Mouse (Mus musculus) midbrain, postnatal 0 days (tissue): ENCODE measurements around the gene Grk4. TPM values are rescaled to one million over a fixed set of nuclear protein-coding genes. Genes with fewer than 3 reads are reported as not detected.

Experiments used
- ATAC-seq: fragments of 200-750 bp; cut with Nextera tagmentation; 2 replicates; pipeline ENCODE4 v1.8.0; 2017; ENCODE audit warnings: moderate number of reproducible peaks, mild to moderate bottlenecking, moderate TSS enrichment, moderate library complexity; ENCODE audit not compliant: low FRiP score
- DNase-seq: peaks from one replicate; pipeline ENCODE4 v3.0.0-alpha.2; 2015; ENCODE audit warnings: low spot score
- H3K27ac ChIP-seq: fragments of 300-500 bp; sonication (generic); 2 replicates; pipeline ENCODE4 v1.5.1; 2014; ENCODE audit warnings: low read depth, mild to moderate bottlenecking, low read length, mixed read lengths
- H3K27me3 ChIP-seq: fragments of 300-500 bp; sonication (generic); 2 replicates; pipeline ENCODE4 v1.6.1; 2014; ENCODE audit warnings: low read length, control low read depth, mixed read lengths; ENCODE audit not compliant: insufficient read depth
- H3K36me3 ChIP-seq: fragments of 300-500 bp; sonication (generic); 2 replicates; pipeline ENCODE4 v1.6.1; 2014; ENCODE audit warnings: low read length, control low read depth, mixed read lengths; ENCODE audit not compliant: insufficient read depth
- H3K4me1 ChIP-seq: fragments of 300-500 bp; sonication (generic); 2 replicates; pipeline ENCODE4 v1.6.1; 2014; ENCODE audit warnings: mild to moderate bottlenecking, control low read depth, antibody characterized with exemption, low read length, mixed read lengths; ENCODE audit not compliant: insufficient read depth
- H3K4me2 ChIP-seq: fragments of 300-500 bp; sonication (generic); 2 replicates; pipeline ENCODE4 v1.6.1; 2014; ENCODE audit warnings: low read depth, mild to moderate bottlenecking, low read length, mixed read lengths; ENCODE audit not compliant: poor library complexity, severe bottlenecking
- H3K4me3 ChIP-seq: fragments of 300-500 bp; sonication (generic); 2 replicates; pipeline ENCODE4 v1.5.1; 2014; ENCODE audit warnings: low read depth, mild to moderate bottlenecking, low read length, moderate library complexity
- H3K9ac ChIP-seq: fragments of 300-500 bp; sonication (generic); replicated peaks from 2 replicates; pipeline ENCODE4 v1.6.1; 2014; ENCODE audit warnings: mild to moderate bottlenecking, low read length, moderate library complexity, mixed read lengths; ENCODE audit not compliant: poor library complexity, severe bottlenecking
- H3K9me3 ChIP-seq: fragments of 300-500 bp; sonication (generic); 2 replicates; pipeline ENCODE4 v1.6.1; 2016; ENCODE audit warnings: low read length, control low read depth
- CTCF ChIP-seq: IDR thresholded peaks from 2 replicates; pipeline ENCODE4 v1.5.1; 2016; ENCODE audit warnings: antibody characterized with exemption, mild to moderate bottlenecking
- WGBS: fragments of 180-500 bp; shearing (Covaris S2); extraction: QIAGEN DNeasy Blood & Tissue Kit; methylation state at CpG from one replicate; pipeline ENCODE4 v1.1.7; 2014; 5-methylcytosine and 5-hydroxymethylcytosine counted together
- microRNA counts: library from miRNA; unstranded; fragments of <30 nt; microRNA quantifications from one replicate; lab custom pipeline; 2015
- microRNA-seq: library from miRNA; unstranded; fragments of <30 nt; microRNA quantifications from one replicate; pipeline ENCODE4, GENCODE M21; 2016; ENCODE audit warnings: borderline number of aligned reads
- polyA plus RNA-seq: library from polyadenylated mRNA; unstranded; fragments of >200 nt; fragmentation: Nextera tagmentation; extraction: Ambion mirVana; gene quantifications from 2 replicates; pipeline ENCODE4 v1.2.1, GENCODE M21; 2015
- total RNA-seq: library from RNA; depleted of rRNA; stranded (reverse); fragments of >200 nt; gene quantifications from 2 replicates; pipeline ENCODE4 v1.2.3, GENCODE M21; 2014; rRNA removed

The Grk4 gene
- total and polyA plus RNA-seq, 2 experiments from 2014 or later = 3.0 to 4.2 TPM

GRCm38 (mm10) chr5:34791141-34791540 is 131.0 kb downstream of the Grk4 start:
- peaks cover 15% of the 10 kb centered on the region for H3K36me3 ChIP-seq
- no peaks in the 10 kb centered on the region for H3K27me3 ChIP-seq
- TF ChIP-seq CTCF = no peak
- DNase-seq (no peak), ATAC-seq (no peak)
- H3K9ac ChIP-seq = no peak overlapping the region
- H3K4me3 ChIP-seq = no peak overlapping the region
- H3K4me2 ChIP-seq = no peak overlapping the region
- no peaks in the 10 kb centered on the region for H3K9me3 ChIP-seq
- 79% methylated on average over 2 of the region's 2 CpGs for WGBS
- H3K27ac ChIP-seq = no peak overlapping the region
- no peaks in the 10 kb centered on the region for H3K4me1 ChIP-seq

DNA sequence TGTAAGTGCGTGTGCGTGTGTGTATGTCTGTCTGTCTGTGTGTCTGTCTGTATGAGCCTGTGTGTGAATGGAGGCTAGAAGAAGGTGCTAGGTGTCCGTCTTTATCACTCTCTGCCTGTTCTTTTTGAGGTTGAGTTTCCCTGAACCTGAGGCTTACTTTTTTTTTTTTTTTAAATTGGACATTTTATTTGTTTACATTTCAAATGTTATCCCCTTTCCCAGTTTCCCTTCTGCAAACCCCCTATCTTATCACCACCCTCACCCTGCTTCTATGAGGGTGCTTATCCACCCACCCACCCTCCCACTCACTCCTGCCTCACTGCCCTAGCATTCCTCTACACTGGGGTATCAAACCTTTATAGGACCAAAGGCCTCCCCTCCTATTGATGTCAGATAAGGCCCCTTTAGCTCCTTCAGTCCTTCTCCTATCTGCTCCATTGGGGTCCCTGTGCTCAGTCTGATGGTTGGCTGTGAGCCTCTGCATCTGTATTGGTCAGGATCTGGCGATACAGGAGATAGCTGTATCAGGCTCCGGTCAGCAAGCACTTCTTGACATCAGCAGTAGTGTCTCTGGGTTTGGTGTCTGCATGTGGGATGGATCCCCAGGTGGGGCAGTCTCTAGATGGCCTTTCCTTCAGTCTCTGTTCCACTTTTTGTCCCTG is 140.2 kb downstream of the Grk4 start:
- H3K9ac ChIP-seq = no peak overlapping the region
- H3K36me3 ChIP-seq = peaks cover 41% of the 10 kb centered on the region
- no peaks in the 10 kb centered on the region for H3K27me3 ChIP-seq
- DNase-seq (no peak), ATAC-seq (no peak)
- no peaks in the 10 kb centered on the region for H3K4me1 ChIP-seq
- no peak for TF ChIP-seq CTCF
- H3K4me2 ChIP-seq = no peak overlapping the region
- H3K4me3 ChIP-seq = no peak overlapping the region
- WGBS = over 99% methylated on average over 5 of the region's 5 CpGs
- H3K9me3 ChIP-seq = no peaks in the 10 kb centered on the region
- H3K27ac ChIP-seq = no peak overlapping the region

MicroRNAs encoded within 50 kb of the gene (microRNA counts, 519-probe panel; counts per million panel counts)
- 528 counts per million, percentile 58 among the panel's probes with 10 or more counts for microRNA mmu-miR-467g (lab: Ali Mortazavi, UCI)

Small RNAs within 50 kb of the gene (microRNA-seq; reads per million reads assigned to microRNA genes)
- gene Mir467g = not detected

Other genes starting within 250 kb of the Grk4 start
- gene Tnip2, start 146.4 kb upstream of the Grk4 start, total RNA-seq = 10.3 and 12.8 TPM in 2 replicates
- gene Tnip2, start 146.4 kb upstream of the Grk4 start, polyA plus RNA-seq = 12.6 and 13.6 TPM in 2 replicates
- gene Sh3bp2, start 134.5 kb upstream of the Grk4 start, total RNA-seq = 35.5 and 44.1 TPM in 2 replicates
- gene Sh3bp2, start 134.5 kb upstream of the Grk4 start, polyA plus RNA-seq = 17.6 and 20.3 TPM in 2 replicates
- 284 and 301 TPM in 2 replicates for gene Add1, start 86.7 kb upstream of the Grk4 start, total RNA-seq
- gene Add1, start 86.7 kb upstream of the Grk4 start, polyA plus RNA-seq = 161 and 166 TPM in 2 replicates
- 90.9 and 101 TPM in 2 replicates for gene Mfsd10, start 23.2 kb upstream of the Grk4 start, total RNA-seq
- 95.7 and 107 TPM in 2 replicates for gene Mfsd10, start 23.2 kb upstream of the Grk4 start, polyA plus RNA-seq
- 9.9 and 17.8 TPM in 2 replicates for gene Nop14, start 231 bp upstream of the Grk4 start, total RNA-seq
- gene Nop14, start 231 bp upstream of the Grk4 start, polyA plus RNA-seq = 19.4 and 22.1 TPM in 2 replicates
- gene Htt, start 101.4 kb downstream of the Grk4 start, total RNA-seq = 39.9 and 43.6 TPM in 2 replicates
- 6.0 and 7.4 TPM in 2 replicates for gene Htt, start 101.4 kb downstream of the Grk4 start, polyA plus RNA-seq
- gene Msantd1, start 247.6 kb downstream of the Grk4 start, total RNA-seq = 17.0 and 21.0 TPM in 2 replicates
- 13.3 and 13.5 TPM in 2 replicates for gene Msantd1, start 247.6 kb downstream of the Grk4 start, polyA plus RNA-seq